Mouse (Mus musculus) ES-Bruce4 (cell line): ENCODE data around the gene Tek. TPM values are rescaled to one million over a fixed set of nuclear protein-coding genes. Genes with fewer than 3 reads are reported as not detected.

Experiments used
- H3K27ac ChIP-seq: 2 replicates; pipeline ENCODE4 v1.5.1; 2012; ENCODE audit warnings: low read length, inconsistent platforms; ENCODE audit not compliant: insufficient read depth
- H3K27me3 ChIP-seq: 2 replicates; pipeline ENCODE4 v1.6.1; 2012; ENCODE audit warnings: mild to moderate bottlenecking, low read length, inconsistent platforms; ENCODE audit not compliant: control insufficient read depth, poor library complexity, insufficient read depth, severe bottlenecking
- H3K36me3 ChIP-seq: 2 replicates; pipeline ENCODE4 v1.6.1; 2012; ENCODE audit warnings: inconsistent platforms, mild to moderate bottlenecking, low read length, moderate library complexity; ENCODE audit not compliant: control insufficient read depth, poor library complexity, insufficient read depth, severe bottlenecking
- H3K4me1 ChIP-seq: one replicate; pipeline ENCODE4 v1.8.1; 2011; ENCODE audit warnings: low read length; ENCODE audit not compliant: control insufficient read depth, insufficient read depth
- H3K4me3 ChIP-seq: 2 replicates; pipeline ENCODE4 v1.5.1; 2011; ENCODE audit warnings: low read depth, mild to moderate bottlenecking, low read length
- H3K9ac ChIP-seq: 2 replicates; pipeline ENCODE4 v1.6.1; 2012; ENCODE audit warnings: low read depth, mild to moderate bottlenecking, inconsistent platforms; ENCODE audit not compliant: poor library complexity, severe bottlenecking
- H3K9me3 ChIP-seq: replicated peaks from 2 replicates; pipeline ENCODE4 v1.6.1; 2012; ENCODE audit warnings: mild to moderate bottlenecking, low read length, inconsistent platforms; ENCODE audit not compliant: control insufficient read depth, poor library complexity, insufficient read depth, severe bottlenecking
- CTCF ChIP-seq: IDR thresholded peaks from one replicate; pipeline ENCODE4 v1.8.1; 2011; ENCODE audit warnings: low read depth, low read length
- EP300 ChIP-seq: IDR thresholded peaks from 2 replicates; pipeline ENCODE4 v1.6.1; 2011; ENCODE audit warnings: low read depth, low read length; ENCODE audit not compliant: insufficient read depth
- POLR2A ChIP-seq: IDR thresholded peaks from one replicate; pipeline ENCODE4 v1.8.1; 2011; ENCODE audit warnings: low read length; ENCODE audit not compliant: insufficient read depth
- polyA plus RNA-seq: library from polyadenylated mRNA; stranded (reverse); fragments of >200 nt; gene quantifications from 2 replicates; pipeline ENCODE4 v1.2.4, GENCODE M21; 2011; ENCODE audit warnings: low read depth; ENCODE audit not compliant: missing spikeins, insufficient read depth, insufficient read length

Tek gene
- polyA plus RNA-seq, 1 experiment: 3.8 TPM

GRCm38 (mm10) chr4:94741824-94742223 lies 2.7 kb downstream of the Tek start:
- Histone ChIP-seq H3K36me3 (no peaks in the 10 kb centered on the region), H3K9me3 (no peaks in the 10 kb centered on the region), H3K27me3 (no peaks in the 10 kb centered on the region; the same call in 1 of the 2 replicates), H3K4me1 (peaks cover 7% of the 10 kb centered on the region), H3K27ac (no peak overlapping the region), H3K9ac (no peak overlapping the region), H3K4me3 (no peak overlapping the region)
- no peak for TF ChIP-seq EP300
- no peak for TF ChIP-seq CTCF
- no peak for TF ChIP-seq POLR2A

GRCm38 (mm10) chr4:94745749-94746148 lies 6.7 kb downstream of the Tek start:
- no peak overlapping the region for H3K4me3 ChIP-seq
- no peak overlapping the region for H3K9ac ChIP-seq
- H3K27ac ChIP-seq: no peak overlapping the region
- no peaks in the 10 kb centered on the region for H3K9me3 ChIP-seq
- H3K36me3 ChIP-seq: no peaks in the 10 kb centered on the region
- TF ChIP-seq POLR2A: no peak
- no peak for TF ChIP-seq CTCF
- TF ChIP-seq EP300: no peak
- no peaks in the 10 kb centered on the region; the same call in 1 of the 2 replicates for H3K27me3 ChIP-seq
- H3K4me1 ChIP-seq: peaks cover 4% of the 10 kb centered on the region

GRCm38 (mm10) chr4:94746387-94746811 lies 7.3 kb downstream of the Tek start:
- TF ChIP-seq POLR2A: no peak
- no peak for TF ChIP-seq EP300
- TF ChIP-seq CTCF: no peak
- Histone ChIP-seq H3K27ac (no peak overlapping the region), H3K9ac (no peak overlapping the region), H3K27me3 (no peaks in the 10 kb centered on the region; the same call in 1 of the 2 replicates), H3K36me3 (no peaks in the 10 kb centered on the region), H3K4me1 (peaks cover 4% of the 10 kb centered on the region), H3K4me3 (no peak overlapping the region), H3K9me3 (no peaks in the 10 kb centered on the region)

GRCm38 (mm10) chr4:94747338-94747737 lies 8.2 kb downstream of the Tek start:
- Histone ChIP-seq H3K27me3 (no peaks in the 10 kb centered on the region), H3K27ac (no peak overlapping the region), H3K4me1 (peaks cover 4% of the 10 kb centered on the region)

GRCm38 (mm10) chr4:94752512-94752911 lies 13.4 kb downstream of the Tek start:
- Histone ChIP-seq H3K4me3 (no peak overlapping the region), H3K9me3 (no peaks in the 10 kb centered on the region), H3K9ac (no peak overlapping the region), H3K4me1 (no peaks in the 10 kb centered on the region), H3K27me3 (no peaks in the 10 kb centered on the region), H3K27ac (no peak overlapping the region), H3K36me3 (no peaks in the 10 kb centered on the region)
- TF ChIP-seq EP300 (no peak), CTCF (no peak)

More at GRCm38 (mm10) chr4:94747338-94747737, 8.2 kb downstream of the Tek start:
- Histone ChIP-seq H3K4me3 (no peak overlapping the region), H3K9me3 (no peaks in the 10 kb centered on the region), H3K36me3 (no peaks in the 10 kb centered on the region), H3K9ac (no peak overlapping the region)
- TF ChIP-seq CTCF (no peak), POLR2A (no peak), EP300 (no peak)

- no peaks in the 10 kb centered on the region for H3K4me1 ChIP-seq
- no peak overlapping the region for H3K27ac ChIP-seq
- no peaks in the 10 kb centered on the region for H3K36me3 ChIP-seq
- no peak for TF ChIP-seq EP300
- TF ChIP-seq POLR2A: no peak
- no peak for TF ChIP-seq CTCF
- no peak overlapping the region for H3K4me3 ChIP-seq
- H3K9me3 ChIP-seq: no peaks in the 10 kb centered on the region
- no peak overlapping the region for H3K9ac ChIP-seq
- no peaks in the 10 kb centered on the region for H3K27me3 ChIP-seq
These were observed 26.1 kb downstream of the Tek start for GRCm38 (mm10) chr4:94765217-94765616.
